Mouse (Mus musculus): ENCODE data around the gene Atad5. TPM values are rescaled to one million over a fixed set of nuclear protein-coding genes. Genes with fewer than 3 reads are reported as not detected.
A peak's percentile ranks its signal among the peaks of the same experiment; 100 is the strongest.

The Atad5 gene
- polyA plus RNA-seq, 2 experiments, result 10.9 to 11.6 TPM

DNA sequence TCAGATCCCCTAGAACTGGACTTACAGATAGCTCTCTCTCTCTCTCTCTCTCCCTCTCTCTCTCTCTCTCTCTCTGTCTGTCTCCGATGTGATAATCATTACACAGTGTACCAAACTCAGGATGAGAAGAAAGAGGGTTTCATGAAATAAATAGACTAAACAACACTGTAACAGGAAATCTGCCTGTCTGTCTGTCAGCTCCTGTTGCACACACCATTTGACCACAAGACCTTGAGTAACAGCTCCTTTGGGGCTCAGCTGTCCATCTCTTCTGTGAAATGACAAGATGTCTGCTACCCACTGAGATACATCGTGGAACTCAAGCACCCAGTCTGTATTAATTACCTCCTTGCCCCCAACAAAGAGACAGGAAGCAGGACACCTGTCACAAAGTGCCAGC is 62.3 kb downstream of the Atad5 start:
- no peak for ATAC-seq (ENCODE audit: insufficient read depth)
- peaks cover 4 to 8% of the 10 kb centered on the region in 2 experiments; a peak in 2 of 4 replicates for H3K4me1 ChIP-seq (replicated peaks; ENCODE audit: control insufficient read depth in 2 of 2, insufficient read depth in 2 of 2, low read length in 1 of 2)
- no peak for DNase-seq (ENCODE audit: low read depth in 3 of 3, low spot score in 3 of 3)
- H3K36me3 ChIP-seq (replicated peaks; ENCODE audit: control insufficient read depth, insufficient read depth, low read depth), result no peaks in the 10 kb centered on the region
- TF ChIP-seq CTCF (IDR thresholded peaks at IDR 0.05; ENCODE audit: low read depth) (no peak), EP300 (IDR thresholded peaks at IDR 0.05; ENCODE audit: low read depth) (no peak)
- H3K4me2 ChIP-seq (ENCODE audit: low read depth), result no peak overlapping the region
- H3K4me3 ChIP-seq (ENCODE audit: insufficient read depth in 1 of 2, low read depth in 2 of 2, low read length in 2 of 2), result no peak overlapping the region
- no peak overlapping the region for H3K27ac ChIP-seq
- no peak overlapping the region for H3K9ac ChIP-seq (replicated peaks)
- peaks cover 12% of the 10 kb centered on the region for H3K27me3 ChIP-seq (ENCODE audit: control insufficient read depth, insufficient read depth, low read length)
- no peaks in the 10 kb centered on the region for H3K9me3 ChIP-seq (ENCODE audit: control insufficient read depth, low read length)
- 13% methylated on average over 2 of the region's 2 CpGs for WGBS (ENCODE audit: insufficient replicate concordance)

DNA sequence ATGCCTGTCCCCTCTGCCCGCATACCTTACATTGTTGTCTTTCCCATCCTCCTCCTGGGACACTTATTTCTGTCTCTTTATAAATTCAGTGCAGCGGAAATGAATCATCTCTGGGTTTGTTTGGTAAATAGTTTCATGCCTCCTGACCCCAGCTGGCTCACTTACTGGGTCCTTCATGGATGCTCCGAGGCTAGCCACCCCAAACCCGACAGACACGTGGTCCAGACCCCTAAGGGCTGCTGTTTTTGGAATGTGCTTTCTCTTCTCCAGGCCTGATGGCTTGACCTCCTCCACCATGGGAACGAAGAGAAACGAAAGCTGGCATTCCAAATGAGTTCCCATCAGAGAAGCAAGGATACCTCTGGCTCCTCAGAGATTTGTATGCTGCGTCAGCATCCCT is 63.2 kb downstream of the Atad5 start:
- Histone ChIP-seq H3K9ac (replicated peaks) (no peak overlapping the region), H3K9me3 (ENCODE audit: control insufficient read depth, low read length) (no peaks in the 10 kb centered on the region), H3K4me3 (ENCODE audit: insufficient read depth in 1 of 2, low read depth in 2 of 2, low read length in 2 of 2) (no peak overlapping the region), H3K4me1 (replicated peaks; ENCODE audit: control insufficient read depth in 2 of 2, insufficient read depth in 2 of 2, low read length in 1 of 2) (peaks cover 4 to 8% of the 10 kb centered on the region in 2 experiments; a peak in 2 of 4 replicates), H3K4me2 (ENCODE audit: low read depth) (no peak overlapping the region), H3K27ac (no peak overlapping the region), H3K27me3 (ENCODE audit: control insufficient read depth, insufficient read depth, low read length) (peaks cover 12% of the 10 kb centered on the region), H3K36me3 (replicated peaks; ENCODE audit: control insufficient read depth, insufficient read depth, low read depth) (no peaks in the 10 kb centered on the region)
- ATAC-seq (ENCODE audit: insufficient read depth) (no peak), DNase-seq (ENCODE audit: low read depth in 3 of 3, low spot score in 3 of 3) (no peak)
- no peak for TF ChIP-seq EP300 (IDR thresholded peaks at IDR 0.05; ENCODE audit: low read depth)
- TF ChIP-seq CTCF (IDR thresholded peaks at IDR 0.05; ENCODE audit: low read depth), result no peak
- 63% methylated on average over 8 of the region's 8 CpGs for WGBS (ENCODE audit: insufficient replicate concordance)

DNA sequence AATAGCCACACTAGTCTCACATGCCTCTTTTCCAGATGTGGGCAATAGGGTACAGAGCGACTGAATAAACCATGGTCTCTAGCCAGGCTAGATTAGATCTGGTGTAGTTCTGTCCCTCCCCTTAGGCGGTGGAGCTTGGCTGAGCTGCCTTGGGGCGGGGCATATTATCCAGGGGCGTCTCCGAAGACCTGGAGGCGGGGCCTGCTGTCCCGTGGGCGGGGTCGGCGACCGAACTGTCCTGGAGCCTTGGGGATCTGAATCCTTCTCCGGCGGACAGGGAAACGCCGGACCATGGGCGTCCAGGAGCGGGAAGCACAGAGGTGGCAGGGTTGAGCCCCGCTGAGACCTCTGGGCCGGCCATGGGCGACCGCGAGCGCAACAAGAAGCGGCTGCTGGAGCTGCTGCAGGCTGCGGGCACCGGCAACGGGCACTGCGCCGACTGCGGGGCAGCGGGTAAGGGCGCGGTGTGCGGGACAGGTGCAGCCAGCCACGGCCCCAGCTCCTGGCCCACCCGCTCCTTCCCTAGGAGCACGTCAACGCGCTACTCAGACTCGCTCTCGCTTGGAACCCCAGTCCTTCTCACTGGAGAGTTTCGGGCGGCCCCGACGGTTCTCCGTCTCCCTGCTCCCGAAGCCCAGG is 64.8 kb downstream of the Atad5 start, which contains the start of gene Adap2:
Gene Adap2 (plus strand): TSS at position 249 of the 639 bp plus-strand sequence.
- WGBS (ENCODE audit: insufficient replicate concordance), result 2% methylated on average over 46 of the region's 47 CpGs

DNA sequence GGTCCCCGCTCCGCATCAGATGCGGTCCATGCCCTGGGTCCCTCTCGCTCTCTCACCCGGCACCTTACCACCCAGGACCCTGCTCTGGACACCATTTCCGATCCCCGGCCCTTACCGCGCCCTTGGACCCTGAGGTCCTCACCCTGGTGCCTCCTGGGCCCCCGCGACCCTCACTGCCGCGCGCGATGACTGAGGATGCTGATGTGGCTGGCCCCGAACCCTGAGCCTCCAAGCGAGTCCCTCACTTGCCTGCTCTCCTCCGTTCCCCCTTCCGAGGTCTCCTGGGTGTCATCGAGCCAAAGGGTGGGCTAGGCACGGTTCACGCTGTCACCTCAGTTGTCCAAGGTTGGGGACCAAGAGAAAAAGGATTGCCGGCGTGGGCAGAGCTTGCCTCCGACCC is 65.3 kb downstream of the Atad5 start:
- Histone ChIP-seq H3K9me3 (ENCODE audit: control insufficient read depth, low read length) (no peaks in the 10 kb centered on the region), H3K4me3 (ENCODE audit: insufficient read depth in 1 of 2, low read depth in 2 of 2, low read length in 2 of 2) (peak overlapping the region; percentile 49 to 63), H3K27me3 (ENCODE audit: control insufficient read depth, insufficient read depth, low read length) (peaks cover 12% of the 10 kb centered on the region), H3K4me2 (ENCODE audit: low read depth) (peak overlapping the region; percentile 75), H3K9ac (replicated peaks) (peak overlapping the region; percentile 51), H3K4me1 (replicated peaks; ENCODE audit: control insufficient read depth in 2 of 2, insufficient read depth in 2 of 2, low read length in 1 of 2) (peaks cover 4 to 5% of the 10 kb centered on the region in 2 experiments; a peak in 1 of 4 replicates), H3K36me3 (replicated peaks; ENCODE audit: control insufficient read depth, insufficient read depth, low read depth) (no peaks in the 10 kb centered on the region), H3K27ac (no peak overlapping the region)
- no peak for ATAC-seq (ENCODE audit: insufficient read depth)
- 31% methylated on average over 25 of the region's 25 CpGs for WGBS (ENCODE audit: insufficient replicate concordance)
- no peak for DNase-seq (ENCODE audit: low read depth in 3 of 3, low spot score in 3 of 3)
- no peak for TF ChIP-seq CTCF (IDR thresholded peaks at IDR 0.05; ENCODE audit: low read depth)
- no peak for TF ChIP-seq EP300 (IDR thresholded peaks at IDR 0.05; ENCODE audit: low read depth)

More for the DNA sequence above, 64.8 kb downstream of the Atad5 start, which contains the start of gene Adap2:
- H3K36me3 ChIP-seq (replicated peaks; ENCODE audit: control insufficient read depth, insufficient read depth, low read depth), result no peaks in the 10 kb centered on the region
- H3K9ac ChIP-seq (replicated peaks), result peak within 1 kb of the TSS; percentile 51
- peak within 1 kb of the TSS; percentile 49 to 63 for H3K4me3 ChIP-seq (ENCODE audit: insufficient read depth in 1 of 2, low read depth in 2 of 2, low read length in 2 of 2)
- ATAC-seq (ENCODE audit: insufficient read depth) (peak; percentile 91), DNase-seq (ENCODE audit: low read depth in 3 of 3, low spot score in 3 of 3) (peak; percentile 65 to 72 (median 68))
- peaks cover 4 to 5% of the 10 kb centered on the region in 2 experiments; a peak in 1 of 4 replicates for H3K4me1 ChIP-seq (replicated peaks; ENCODE audit: control insufficient read depth in 2 of 2, insufficient read depth in 2 of 2, low read length in 1 of 2)
- TF ChIP-seq CTCF (IDR thresholded peaks at IDR 0.05; ENCODE audit: low read depth) (no peak), EP300 (IDR thresholded peaks at IDR 0.05; ENCODE audit: low read depth) (no peak)
- no peak within 1 kb of the TSS for H3K27ac ChIP-seq
- H3K27me3 ChIP-seq (ENCODE audit: control insufficient read depth, insufficient read depth, low read length), result peaks cover 12% of the 10 kb centered on the region
- peak within 1 kb of the TSS; percentile 75 for H3K4me2 ChIP-seq (ENCODE audit: low read depth)
- no peaks in the 10 kb centered on the region for H3K9me3 ChIP-seq (ENCODE audit: control insufficient read depth, low read length)

DNA sequence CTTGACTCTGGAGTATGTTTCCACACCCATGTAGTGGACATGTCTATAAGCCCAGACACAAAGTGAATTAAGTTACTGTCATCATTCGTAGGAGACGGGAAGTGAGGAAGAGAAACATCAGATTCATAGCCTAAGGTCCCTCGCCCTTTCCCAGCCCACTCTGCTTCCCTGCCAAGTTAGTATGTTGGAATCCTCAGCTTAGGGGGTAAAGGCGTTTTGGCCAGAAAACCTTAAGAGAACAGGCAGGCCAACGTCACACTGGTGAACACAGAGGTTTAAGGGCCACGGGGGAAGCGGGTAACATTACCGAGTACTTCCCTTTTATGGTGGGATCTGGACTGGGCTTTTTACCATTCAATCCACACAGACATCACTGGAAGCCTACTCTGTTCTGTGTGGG is 66.3 kb downstream of the Atad5 start:
- no peak for TF ChIP-seq EP300 (IDR thresholded peaks at IDR 0.05; ENCODE audit: low read depth)
- no peak for TF ChIP-seq CTCF (IDR thresholded peaks at IDR 0.05; ENCODE audit: low read depth)
- Histone ChIP-seq H3K4me1 (replicated peaks; ENCODE audit: control insufficient read depth in 2 of 2, insufficient read depth in 2 of 2, low read length in 1 of 2) (peaks cover 4 to 5% of the 10 kb centered on the region in 2 experiments; a peak in 1 of 4 replicates), H3K4me3 (ENCODE audit: insufficient read depth in 1 of 2, low read depth in 2 of 2, low read length in 2 of 2) (no peak overlapping the region), H3K4me2 (ENCODE audit: low read depth) (no peak overlapping the region), H3K27ac (no peak overlapping the region), H3K27me3 (ENCODE audit: control insufficient read depth, insufficient read depth, low read length) (peaks cover 12% of the 10 kb centered on the region), H3K36me3 (replicated peaks; ENCODE audit: control insufficient read depth, insufficient read depth, low read depth) (no peaks in the 10 kb centered on the region), H3K9ac (replicated peaks) (no peak overlapping the region), H3K9me3 (ENCODE audit: control insufficient read depth, low read length) (no peaks in the 10 kb centered on the region)
- no peak for DNase-seq (ENCODE audit: low read depth in 3 of 3, low spot score in 3 of 3)
- WGBS (ENCODE audit: insufficient replicate concordance), result 61% methylated on average over 8 of the region's 8 CpGs
- no peak for ATAC-seq (ENCODE audit: insufficient read depth)

Data from liver, embryonic 14.5 days (tissue).